Mouse (Mus musculus): ENCODE measurements at regions not wholly inside any gene's neighbourhood (a gene's known extent, or its start where the extent isn't known, plus 50 kb on each side); places are given as distances from the start of the nearest gene placed in this dataset.

GRCm38 (mm10) chr14:76918091-76918490 is 118.5 kb upstream of the Ccdc122 start:
- no peak for DNase-seq
- intact Hi-C loops (cut with DNase I), result no loop called here

- DNase-seq, result no peak
These were observed 119.2 kb upstream of the Ccdc122 start for GRCm38 (mm10) chr14:76917139-76917929.

GRCm38 (mm10) chr14:76913850-76914249 is 122.7 kb upstream of the Ccdc122 start:
- DNase-seq, result no peak
- intact Hi-C loops (cut with DNase I), result no loop called here

More at GRCm38 (mm10) chr14:76917139-76917929, 119.2 kb upstream of the Ccdc122 start:
- intact Hi-C loops (cut with DNase I), result no loop called here

GRCm38 (mm10) chr14:76912301-76913001 is 124.1 kb upstream of the Ccdc122 start:
- intact Hi-C loops (cut with DNase I), result no loop called here
- DNase-seq, result no peak

- no peak for DNase-seq
- intact Hi-C loops (cut with DNase I), result no loop called here
These were observed 125.3 kb upstream of the Ccdc122 start for GRCm38 (mm10) chr14:76911271-76911670.

GRCm38 (mm10) chr14:76910186-76910585 is 126.4 kb upstream of the Ccdc122 start:
- no peak for DNase-seq
- intact Hi-C loops (cut with DNase I), result no loop called here

- intact Hi-C loops (cut with DNase I), result no loop called here
- DNase-seq, result peak in 1 of 2 experiments; percentile 24
These were observed 128.6 kb upstream of the Ccdc122 start for GRCm38 (mm10) chr14:76907941-76908340.

- intact Hi-C loops (cut with DNase I), result no loop called here
- DNase-seq, result no peak
These were observed 133.4 kb upstream of the Ccdc122 start for GRCm38 (mm10) chr14:76902962-76903757.

- intact Hi-C loops (cut with DNase I), result no loop called here
- DNase-seq, result no peak
These were observed 135.1 kb upstream of the Ccdc122 start for GRCm38 (mm10) chr14:76901490-76901889.

GRCm38 (mm10) chr14:76899331-76899730 is 137.2 kb upstream of the Ccdc122 start:
- intact Hi-C loops (cut with DNase I), result no loop called here
- no peak for DNase-seq

- intact Hi-C loops (cut with DNase I), result no loop called here
- no peak for DNase-seq
These were observed 148.9 kb upstream of the Ccdc122 start for GRCm38 (mm10) chr14:76887708-76888107.

- DNase-seq, result no peak
- intact Hi-C loops (cut with DNase I), result no loop called here
These were observed 149.4 kb upstream of the Ccdc122 start for GRCm38 (mm10) chr14:76887201-76887600.

GRCm38 (mm10) chr14:76883231-76883651 is 153.3 kb upstream of the Ccdc122 start:
- intact Hi-C loops (cut with DNase I), result loop anchor here (1.0 kb wide), 1 partner anchor 65 kb away; no protein-coding TSS in a partner anchor
- no peak for DNase-seq

GRCm38 (mm10) chr14:76882711-76883171 is 153.8 kb upstream of the Ccdc122 start:
- peak; percentile 70 to 74 for DNase-seq
- intact Hi-C loops (cut with DNase I), result loop anchor here (1.0 kb wide), 1 partner anchor 66 kb away; no protein-coding TSS in a partner anchor

- intact Hi-C loops (cut with DNase I), result no loop called here
These were observed 155.7 kb upstream of the Ccdc122 start for GRCm38 (mm10) chr14:76880851-76881250.

GRCm38 (mm10) chr14:76877306-76877705 is 159.3 kb upstream of the Ccdc122 start:
- intact Hi-C loops (cut with DNase I), result loop anchor here (2.0 to 5.0 kb wide), 3 partner anchors 105 to 220 kb away; no protein-coding TSS in a partner anchor

More at GRCm38 (mm10) chr14:76880851-76881250, 155.7 kb upstream of the Ccdc122 start:
- no peak for DNase-seq

GRCm38 (mm10) chr14:76876015-76876414 is 160.6 kb upstream of the Ccdc122 start:
- DNase-seq, result peak; percentile 62 to 72
- intact Hi-C loops (cut with DNase I), result loop anchor here (1.0 to 5.0 kb wide), 4 partner anchors 104 to 372 kb away; no protein-coding TSS in a partner anchor

More at GRCm38 (mm10) chr14:76877306-76877705, 159.3 kb upstream of the Ccdc122 start:
- no peak for DNase-seq

- no peak for DNase-seq
- intact Hi-C loops (cut with DNase I), result loop anchor here (2.0 to 5.0 kb wide), 3 partner anchors 55 to 218 kb away; no protein-coding TSS in a partner anchor
These were observed 161.2 kb upstream of the Ccdc122 start for GRCm38 (mm10) chr14:76875266-76875900.

GRCm38 (mm10) chr14:76874542-76875265 is 161.9 kb upstream of the Ccdc122 start:
- no peak for DNase-seq

More at GRCm38 (mm10) chr14:76874542-76875265, 161.9 kb upstream of the Ccdc122 start:
- intact Hi-C loops (cut with DNase I), result loop anchor here (2.0 to 5.0 kb wide), 3 partner anchors 54 to 217 kb away; no protein-coding TSS in a partner anchor
